Mouse (Mus musculus) heart, embryonic 11.5 days (tissue): Measurements from ENCODE around the gene Kcnk6. TPM values are rescaled to one million over a fixed set of nuclear protein-coding genes. Genes with fewer than 3 reads are reported as not detected.
"Not testable (repeated sequence)": the region's sequence is repeated elsewhere in the genome, so short reads cannot be mapped to it uniquely, and the experiment has no call there.

Experiments
- ATAC-seq: fragments of 200-750 bp; cut with Nextera tagmentation; replicated peaks from 2 replicates; pipeline ENCODE4 v1.8.0; 2017; ENCODE audit warnings: moderate library complexity; ENCODE audit not compliant: insufficient number of reproducible peaks, low FRiP score, low TSS enrichment
- H3K27ac ChIP-seq: fragments of 300-500 bp; sonication (generic); 2 replicates; pipeline ENCODE4 v1.5.1; 2014; ENCODE audit warnings: mild to moderate bottlenecking, low read depth, low read length
- H3K27me3 ChIP-seq: fragments of 300-500 bp; sonication (generic); 2 replicates; pipeline ENCODE4 v1.6.1; 2014; ENCODE audit warnings: mild to moderate bottlenecking, low read length, mixed read lengths; ENCODE audit not compliant: control insufficient read depth, insufficient read depth
- H3K36me3 ChIP-seq: fragments of 300-500 bp; sonication (generic); 2 replicates; pipeline ENCODE4 v1.6.1; 2014; ENCODE audit warnings: mild to moderate bottlenecking, low read length, moderate library complexity, mixed read lengths; ENCODE audit not compliant: control insufficient read depth, insufficient read depth
- H3K4me1 ChIP-seq: fragments of 300-500 bp; sonication (generic); 2 replicates; pipeline ENCODE4 v1.6.1; 2014; ENCODE audit warnings: low read length; ENCODE audit not compliant: control insufficient read depth, insufficient read depth
- H3K4me2 ChIP-seq: fragments of 300-500 bp; sonication (generic); 2 replicates; pipeline ENCODE4 v1.6.1; 2014; ENCODE audit warnings: mild to moderate bottlenecking, moderate library complexity
- H3K4me3 ChIP-seq: fragments of 300-500 bp; sonication (generic); 2 replicates; pipeline ENCODE4 v1.5.1; 2014; ENCODE audit warnings: low read depth, low read length
- H3K9ac ChIP-seq: fragments of 300-500 bp; sonication (generic); 2 replicates; pipeline ENCODE4 v1.6.1; 2014; ENCODE audit warnings: mild to moderate bottlenecking, low read depth, low read length, moderate library complexity
- H3K9me3 ChIP-seq: fragments of 300-500 bp; sonication (generic); replicated peaks from 2 replicates; pipeline ENCODE4 v1.6.1; 2016; ENCODE audit warnings: low read length; ENCODE audit not compliant: control insufficient read depth
- WGBS: fragments of 180-500 bp; shearing (Covaris S2); extraction: QIAGEN DNeasy Blood & Tissue Kit; methylation state at CpG from one replicate; pipeline ENCODE4 v1.1.7; 2014; ENCODE audit not compliant: insufficient replicate concordance; 5-methylcytosine and 5-hydroxymethylcytosine counted together
- polyA plus RNA-seq: library from polyadenylated mRNA; unstranded; fragments of >200 nt; fragmentation: Nextera tagmentation; extraction: Ambion mirVana; gene quantifications from 2 replicates; pipeline ENCODE4 v1.2.1, GENCODE M21; 2014

The Kcnk6 gene
- polyA plus RNA-seq, 1 experiment from 2014 or later, result 0.89 TPM

DNA sequence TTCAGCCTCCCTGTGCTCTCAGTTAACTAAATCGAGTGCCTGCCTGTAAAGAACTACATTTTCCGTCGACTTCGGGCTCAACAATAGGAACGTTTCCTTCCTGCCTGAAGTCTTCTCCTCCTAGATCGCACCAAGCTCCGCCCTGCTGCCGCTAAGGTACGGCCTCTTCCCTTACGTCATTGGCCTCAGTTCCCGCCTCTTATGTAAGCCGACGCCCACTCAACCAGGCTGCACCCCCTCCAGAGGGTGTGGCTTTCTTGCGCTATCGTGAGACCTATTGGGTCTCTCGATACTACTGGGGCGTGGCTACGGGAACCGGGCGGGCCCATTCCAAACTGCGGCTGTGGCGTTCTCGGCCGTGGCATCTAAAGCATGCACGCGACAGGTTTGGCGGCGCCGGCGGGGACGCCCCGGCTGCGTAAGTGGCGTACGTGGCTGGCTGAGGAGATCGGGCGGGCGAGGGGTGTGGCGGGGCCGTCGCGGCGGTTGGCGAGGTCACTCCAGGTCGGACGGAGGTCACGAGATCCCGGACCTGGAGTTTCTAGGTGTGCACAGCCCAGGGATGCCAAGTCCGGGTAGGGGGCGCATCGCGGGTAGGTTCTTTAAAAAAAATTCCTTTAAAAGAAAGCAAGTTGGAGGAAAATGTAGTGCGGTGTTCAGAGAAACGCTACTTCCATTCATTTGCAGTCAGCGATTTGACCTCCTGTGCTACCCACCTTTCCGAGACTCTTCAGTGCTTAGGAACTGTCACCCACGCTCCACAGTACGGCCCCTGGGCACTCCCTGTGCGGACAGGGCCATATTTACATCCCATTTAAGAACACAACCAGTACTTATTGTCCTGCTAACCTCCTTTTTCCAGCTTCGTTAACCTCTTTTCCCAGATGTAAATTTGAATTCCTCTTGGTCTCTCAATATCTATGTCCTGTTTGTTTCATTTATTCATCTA, 6.0 kb upstream of the Kcnk6 start, which contains the start of gene Yif1b:
Gene Yif1b, plus strand, starts transcription at position 311 of the 949 bp plus-strand sequence.
- ATAC-seq, result peak; percentile 94
- H3K4me3 ChIP-seq, result peak within 1 kb of the TSS; percentile 67
- under 1% methylated on average over 60 of the region's 60 CpGs for WGBS
- no peaks in the 10 kb centered on the region for H3K36me3 ChIP-seq
- H3K4me2 ChIP-seq, result peak within 1 kb of the TSS; percentile 87
- peak within 1 kb of the TSS; percentile 82 for H3K9ac ChIP-seq
- H3K27ac ChIP-seq, result peak within 1 kb of the TSS; percentile 89
- 0 out of 2 replicates have a peak, but pooled peaks cover 7% of the 10 kb centered on the region for H3K4me1 ChIP-seq
- no peaks in the 10 kb centered on the region for H3K9me3 ChIP-seq
- H3K27me3 ChIP-seq, result no peaks in the 10 kb centered on the region

DNA sequence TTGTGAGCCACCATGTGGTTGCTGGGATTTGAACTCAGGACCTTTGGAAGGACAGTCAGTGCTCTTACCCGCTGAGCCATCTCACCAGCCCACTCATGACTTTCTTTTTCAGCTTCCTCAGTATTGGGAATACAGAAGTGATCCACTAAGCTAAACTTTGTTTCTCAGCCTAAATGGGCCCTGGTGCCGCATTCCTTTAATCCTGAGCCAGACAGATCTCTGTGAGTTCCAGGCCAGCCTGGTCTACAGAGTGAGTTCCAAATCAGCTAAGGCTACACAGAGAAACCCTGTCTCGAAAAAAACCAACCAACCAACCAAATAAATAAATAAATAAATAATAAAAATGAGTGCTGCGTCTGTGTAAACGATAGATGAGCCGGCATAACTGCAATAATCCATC, 5.3 kb upstream of the Kcnk6 start:
- H3K9me3 ChIP-seq, H3K36me3 ChIP-seq, ATAC-seq, H3K27me3 ChIP-seq, H3K4me1 ChIP-seq: not testable (repeated sequence)
- Histone ChIP-seq H3K27ac (peak overlapping the region; percentile 89), H3K4me3 (peak overlapping the region; percentile 67), H3K9ac (peak overlapping the region; percentile 72), H3K4me2 (peak overlapping the region; percentile 87)
- WGBS, result 28% methylated on average over 6 of the region's 6 CpGs

DNA sequence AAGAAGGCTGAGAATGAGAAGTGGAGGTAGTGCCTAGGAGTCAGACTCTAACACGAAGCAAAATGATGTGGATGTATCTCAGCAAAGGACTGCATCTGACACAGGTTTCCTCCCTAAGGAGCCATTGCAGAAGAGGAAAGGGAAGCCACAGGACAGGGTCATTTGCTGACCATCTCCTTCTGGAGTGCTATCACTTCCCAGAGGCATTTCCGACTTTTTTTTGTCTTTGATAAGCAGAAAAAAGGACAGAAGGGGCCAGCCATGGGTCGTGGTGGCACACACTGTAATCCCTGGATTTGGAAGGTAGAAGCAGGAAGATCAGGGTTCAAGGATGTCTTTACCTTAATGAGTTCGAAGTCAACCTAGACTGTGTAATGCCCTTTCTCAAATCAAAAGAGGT, 4.3 kb upstream of the Kcnk6 start:
- 65% methylated on average over 4 of the region's 4 CpGs for WGBS
- no peak overlapping the region for H3K27ac ChIP-seq
- H3K9me3 ChIP-seq, result no peaks in the 10 kb centered on the region
- no peaks in the 10 kb centered on the region for H3K36me3 ChIP-seq
- H3K4me2 ChIP-seq, result no peak overlapping the region
- H3K9ac ChIP-seq, result no peak overlapping the region
- no peak for ATAC-seq
- no peak overlapping the region for H3K4me3 ChIP-seq
- peaks cover 17% of the 10 kb centered on the region for H3K27me3 ChIP-seq
- H3K4me1 ChIP-seq, result peaks cover 12% of the 10 kb centered on the region; the same call in 1 of the 2 replicates

DNA sequence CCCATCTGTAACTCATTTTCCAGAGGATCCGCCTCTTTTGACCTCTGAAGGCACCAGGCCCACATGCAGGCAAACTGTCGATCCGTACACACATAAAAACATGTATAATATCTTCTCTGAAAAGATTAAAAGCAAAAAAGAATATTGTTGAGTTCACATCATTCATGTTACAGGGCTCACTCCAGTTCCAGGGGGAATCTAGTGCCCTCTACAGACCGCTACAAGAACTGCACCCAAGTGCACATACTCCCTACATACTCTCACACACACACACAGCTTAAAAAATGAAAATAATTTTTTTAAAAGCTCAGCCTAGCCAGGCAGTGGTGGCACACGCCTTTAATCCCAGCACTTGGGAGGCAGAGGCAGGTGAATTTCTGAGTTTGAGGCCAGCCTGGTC, 2.3 kb upstream of the Kcnk6 start:
- 72% methylated on average over 5 of the region's 5 CpGs for WGBS
- H3K4me2 ChIP-seq, result no peak overlapping the region
- no peaks in the 10 kb centered on the region for H3K9me3 ChIP-seq
- H3K4me3 ChIP-seq, result no peak overlapping the region
- H3K9ac ChIP-seq, result no peak overlapping the region
- peak overlapping the region; percentile 80 for H3K27ac ChIP-seq
- no peaks in the 10 kb centered on the region for H3K36me3 ChIP-seq
- ATAC-seq, result no peak
- H3K27me3 ChIP-seq, result peaks cover 21% of the 10 kb centered on the region
- H3K4me1 ChIP-seq, result peaks cover 12% of the 10 kb centered on the region; the same call in 1 of the 2 replicates

DNA sequence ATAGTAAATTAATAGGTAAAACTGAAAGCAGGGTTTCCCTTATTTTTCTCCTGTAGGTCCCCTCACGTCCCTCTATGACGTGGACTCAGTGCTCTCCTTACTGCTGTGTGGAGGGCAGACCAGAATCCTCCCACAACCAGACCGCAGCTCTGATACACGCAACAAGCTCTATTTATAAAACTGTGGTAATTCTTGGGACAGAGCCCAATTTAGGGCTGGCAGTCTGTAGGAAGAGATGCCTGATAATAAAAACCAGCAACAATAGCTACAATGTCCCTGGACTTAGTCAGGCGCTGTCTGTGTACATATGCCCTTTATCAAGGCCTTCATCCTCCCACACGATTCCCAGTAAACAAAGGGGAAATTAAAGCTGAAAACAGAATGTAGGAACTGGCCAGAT, 1.4 kb upstream of the Kcnk6 start:
- ATAC-seq, result no peak
- WGBS, result 39% methylated on average over 6 of the region's 6 CpGs
- no peaks in the 10 kb centered on the region for H3K9me3 ChIP-seq
- H3K4me1 ChIP-seq, result peaks cover 6% of the 10 kb centered on the region; the same call in 1 of the 2 replicates
- H3K27me3 ChIP-seq, result peaks cover 23% of the 10 kb centered on the region
- H3K4me2 ChIP-seq, result no peak overlapping the region
- H3K36me3 ChIP-seq, result no peaks in the 10 kb centered on the region
- H3K4me3 ChIP-seq, result no peak overlapping the region
- H3K9ac ChIP-seq, result peak overlapping the region; percentile 28; the same call in 1 of the 2 replicates
- H3K27ac ChIP-seq, result peak overlapping the region; percentile 80

DNA sequence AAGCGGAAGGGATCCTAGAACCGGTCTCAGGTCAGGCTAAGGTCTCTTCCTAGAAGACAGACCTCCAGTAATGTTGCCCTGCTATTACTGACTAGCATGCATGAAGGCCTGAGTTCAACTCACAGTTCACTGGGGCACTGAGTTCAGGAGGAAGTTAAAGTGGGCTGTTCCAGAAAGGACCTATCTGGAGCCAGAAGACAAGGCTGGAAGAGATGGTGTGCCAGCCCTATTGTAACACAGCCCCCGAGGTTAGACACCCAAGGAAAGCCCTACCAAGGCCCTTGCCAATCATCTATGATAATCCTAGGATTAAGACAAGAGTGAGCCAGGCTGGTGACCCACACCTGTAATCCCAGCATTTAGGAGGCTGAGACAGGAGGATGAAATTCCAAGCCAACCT, 798 bp downstream of the Kcnk6 start:
- peaks cover 5% of the 10 kb centered on the region; the same call in 1 of the 2 replicates for H3K4me1 ChIP-seq
- H3K27ac ChIP-seq, result 0 out of 2 replicates have a peak overlapping the region, but pooled peaks have one; percentile 17
- 37% methylated on average over 3 of the region's 3 CpGs for WGBS
- H3K9me3 ChIP-seq, result no peaks in the 10 kb centered on the region
- no peak overlapping the region for H3K9ac ChIP-seq
- peak overlapping the region; percentile 64 for H3K4me3 ChIP-seq
- no peak for ATAC-seq
- peaks cover 23% of the 10 kb centered on the region for H3K27me3 ChIP-seq
- H3K4me2 ChIP-seq, result peak overlapping the region; percentile 96
- no peaks in the 10 kb centered on the region for H3K36me3 ChIP-seq

DNA sequence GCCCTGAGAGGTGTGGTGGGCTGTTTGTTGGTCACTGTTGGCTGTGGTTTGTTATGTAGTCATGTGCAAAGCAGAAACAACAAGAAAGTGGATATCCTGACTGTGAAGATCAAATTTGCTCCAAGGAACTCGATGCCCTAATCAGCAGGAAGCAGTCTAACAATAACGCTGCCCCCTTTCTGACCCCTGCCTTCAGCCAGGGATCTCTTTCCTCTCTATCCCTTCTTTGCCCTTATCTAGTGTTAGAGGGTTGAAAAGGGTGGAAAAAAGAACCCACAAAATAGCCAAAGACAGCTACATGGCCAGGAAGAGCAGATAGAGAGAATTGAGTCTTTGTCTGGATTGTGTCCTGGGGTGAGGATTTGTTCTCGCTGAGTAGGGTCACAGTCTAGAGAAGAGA, 1.8 kb downstream of the Kcnk6 start:
- Histone ChIP-seq H3K4me1 (peaks cover 6% of the 10 kb centered on the region; the same call in 1 of the 2 replicates), H3K4me2 (peak overlapping the region; percentile 96; the same call in 1 of the 2 replicates), H3K9ac (no peak overlapping the region), H3K36me3 (no peaks in the 10 kb centered on the region), H3K9me3 (no peaks in the 10 kb centered on the region), H3K27ac (no peak overlapping the region), H3K27me3 (peaks cover 23% of the 10 kb centered on the region), H3K4me3 (0 out of 2 replicates have a peak overlapping the region, but pooled peaks have one; percentile 3)
- WGBS, result 28% methylated on average over 3 of the region's 3 CpGs
- ATAC-seq, result no peak

DNA sequence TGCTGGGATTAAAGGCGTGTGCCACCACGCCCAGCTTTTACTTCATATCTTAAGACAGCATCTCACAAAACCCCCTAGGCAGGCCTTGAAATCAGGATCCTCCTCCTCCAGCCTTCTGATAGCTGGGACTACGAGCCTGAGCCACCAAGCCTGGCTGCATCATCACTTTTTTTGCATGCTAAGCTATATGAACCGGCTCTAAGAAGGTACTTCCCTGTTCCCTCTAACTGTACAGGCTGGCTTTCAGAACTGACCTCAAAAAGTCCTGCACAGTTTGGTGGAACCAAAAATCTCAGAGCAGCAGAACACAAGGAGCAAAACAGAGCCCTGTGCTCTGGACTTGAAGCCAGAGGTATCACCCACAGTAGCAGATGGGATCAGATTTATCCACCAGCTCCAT, 4.1 kb downstream of the Kcnk6 start:
- Histone ChIP-seq H3K9ac (no peak overlapping the region), H3K4me2 (no peak overlapping the region), H3K4me1 (peaks cover 11% of the 10 kb centered on the region; the same call in 1 of the 2 replicates), H3K27me3 (peaks cover 27% of the 10 kb centered on the region), H3K9me3 (no peaks in the 10 kb centered on the region), H3K4me3 (no peak overlapping the region), H3K27ac (no peak overlapping the region), H3K36me3 (no peaks in the 10 kb centered on the region)
- 62% methylated on average over 4 of the region's 4 CpGs for WGBS
- ATAC-seq, result no peak
